ENCODE assay signal across 9 mouse cellular contexts in genomic region chr14:79106655-79107515, GRCm38 (mm10).
DNase-seq lines count a peak whose midpoint lies in the region; ATAC-seq and TF ChIP-seq lines count a peak whose summit lies in the region.
"Had no signal": no experiment of that assay in that cellular context is flagged by ENCODE, and none has a peak within 500 bp of the region (broad histone marks: within the 10 kb centered on the region; RNA-seq: fewer than 3 reads in every experiment).

No protein-coding gene starts in this region.

- WGBS in heart, embryonic 15.5 days, result 25% methylated on average over 14 of the region's 14 CpGs
- WGBS in liver, embryonic 11.5 days, result 36% methylated on average over 14 of the region's 14 CpGs
- WGBS in neural tube, embryonic 12.5 days, result 34% methylated on average over 14 of the region's 14 CpGs

- H3K36me3 ChIP-seq in CH12.LX (replicated peaks in 1 of 2; ENCODE audit: control insufficient read depth in 1 of 2, insufficient read depth in 1 of 2, low read length in 1 of 2), result peaks cover 4 to 38% of the 10 kb centered on the region in 2 experiments
- H3K36me3 ChIP-seq in heart, embryonic 15.5 days, result no peaks in the 10 kb centered on the region
- H3K36me3 ChIP-seq in liver, embryonic 11.5 days (ENCODE audit: control insufficient read depth, insufficient read depth, low read length), result no peaks in the 10 kb centered on the region
- no peaks in the 10 kb centered on the region for H3K36me3 ChIP-seq in neural tube, embryonic 12.5 days
- H3K36me3 ChIP-seq in testis, adult 2 months (ENCODE audit: control insufficient read depth, insufficient read depth, low read length), result no peaks in the 10 kb centered on the region

- DNase-seq in CH12.LX (ENCODE audit: extremely low read depth), result peak; percentile 73
- peak; percentile 28 for DNase-seq in c-Kit-negative CD71-positive TER-119-positive erythroid progenitor cells, embryonic 14.5 days (ENCODE audit: low read depth, low spot score)
- peak; percentile 72 for DNase-seq in fibroblast of lung, adult 2 months (ENCODE audit: low read depth)
- peak; percentile 85 for DNase-seq in kidney, postnatal 10 days
- peak; percentile 63 for DNase-seq in liver, embryonic 11.5 days (ENCODE audit: low spot score)

- TF ChIP-seq CTCF in CH12.LX (conservative IDR thresholded peaks at IDR 0.05 in 1 of 2, IDR thresholded peaks at IDR 0.05 in 1 of 2; ENCODE audit: low read depth in 2 of 2, low read length in 2 of 2), result peak; percentile 80 to 82
- peak; percentile 88 for TF ChIP-seq CTCF in testis, adult 2 months (IDR thresholded peaks at IDR 0.05; ENCODE audit: control insufficient read depth, insufficient read depth, insufficient replicate concordance, low read depth, low read length)

- H3K27me3 ChIP-seq in CH12.LX (replicated peaks), result no peaks in the 10 kb centered on the region
- H3K27me3 ChIP-seq in heart, embryonic 15.5 days, result no peaks in the 10 kb centered on the region
- H3K27me3 ChIP-seq in liver, embryonic 11.5 days (replicated peaks; ENCODE audit: control insufficient read depth, insufficient read depth, low read length), result no peaks in the 10 kb centered on the region
- H3K27me3 ChIP-seq in neural tube, embryonic 12.5 days (replicated peaks), result no peaks in the 10 kb centered on the region
- no peaks in the 10 kb centered on the region for H3K27me3 ChIP-seq in testis, adult 2 months (ENCODE audit: control insufficient read depth, insufficient read depth, low read length)
- H3K27me3 ChIP-seq: liver, embryonic 15.5 days had no signal

- in situ Hi-C loops in CH12.LX (cut with MboI; ENCODE audit: low pct_ligation_motif_present, low pct_unique_long_range_greater_than_20kb, low sequenced_read_pairs), result loop anchor here (5.0 to 10.0 kb wide), 2 partner anchors 252 to 430 kb away; no protein-coding TSS in a partner anchor

- no peak for TF ChIP-seq POLR2A in CH12.LX (IDR thresholded peaks at IDR 0.05; ENCODE audit: low read depth, low read length)
- no peak for TF ChIP-seq POLR2A in testis, adult 2 months (IDR thresholded peaks at IDR 0.05; ENCODE audit: control insufficient read depth, low read depth, low read length)

- H3K4me2 ChIP-seq in CH12.LX (ENCODE audit: insufficient read depth, low read depth, poor library complexity, severe bottlenecking), result no peak overlapping the region
- H3K4me2 ChIP-seq in heart, embryonic 15.5 days, result peak overlapping the region; percentile 36; the same call in 1 of the 2 replicates
- no peak overlapping the region for H3K4me2 ChIP-seq in liver, embryonic 11.5 days
- H3K4me2 ChIP-seq in neural tube, embryonic 12.5 days (replicated peaks), result no peak overlapping the region
- H3K4me2 ChIP-seq: liver, embryonic 15.5 days had no signal

- TF ChIP-seq EP300 in CH12.LX (IDR thresholded peaks at IDR 0.05; ENCODE audit: low read length), result no peak

- peak; percentile 86 for TF ChIP-seq RAD21 in CH12.LX (IDR thresholded peaks at IDR 0.05; ENCODE audit: low read depth, low read length)

- dilution Hi-C loops in CH12.LX (cut with MboI; ENCODE audit: extremely low pct_ligation_motif_present, extremely low pct_unique_long_range_greater_than_20kb, low sequenced_read_pairs), result no loop called here

- no peak overlapping the region for H3K9ac ChIP-seq in CH12.LX (ENCODE audit: insufficient read depth, low read depth)
- no peak overlapping the region for H3K9ac ChIP-seq in heart, embryonic 15.5 days
- H3K9ac ChIP-seq in liver, embryonic 11.5 days (ENCODE audit: low read depth, low read length), result no peak overlapping the region
- no peak overlapping the region for H3K9ac ChIP-seq in neural tube, embryonic 12.5 days
- H3K9ac ChIP-seq: liver, embryonic 15.5 days had no signal

- ATAC-seq in heart, embryonic 15.5 days (replicated peaks; ENCODE audit: insufficient number of reproducible peaks, insufficient read depth, low FRiP score, low read depth), result no peak; the same call in 1 of the 2 replicates
- ATAC-seq in liver, embryonic 11.5 days (replicated peaks; ENCODE audit: low FRiP score), result no peak
- ATAC-seq in neural tube, embryonic 12.5 days (ENCODE audit: low FRiP score, low read depth), result peak; percentile 67

- no peak overlapping the region for H3K27ac ChIP-seq in CH12.LX (ENCODE audit: insufficient read depth, low read depth)
- H3K27ac ChIP-seq in heart, embryonic 15.5 days, result no peak overlapping the region
- H3K27ac ChIP-seq in liver, embryonic 11.5 days (ENCODE audit: low read depth, low read length), result no peak overlapping the region
- no peak overlapping the region for H3K27ac ChIP-seq in neural tube, embryonic 12.5 days
- no peak overlapping the region for H3K27ac ChIP-seq in testis, adult 2 months (ENCODE audit: control insufficient read depth, insufficient read depth, low read depth, low read length)
- H3K27ac ChIP-seq: liver, embryonic 15.5 days had no signal

- H3K9me3 ChIP-seq in CH12.LX (replicated peaks; ENCODE audit: low read length), result peaks cover 6% of the 10 kb centered on the region
- H3K9me3 ChIP-seq in heart, embryonic 15.5 days (replicated peaks), result no peaks in the 10 kb centered on the region
- H3K9me3 ChIP-seq in liver, embryonic 11.5 days (ENCODE audit: control insufficient read depth, low read length), result no peaks in the 10 kb centered on the region
- no peaks in the 10 kb centered on the region for H3K9me3 ChIP-seq in neural tube, embryonic 12.5 days
- H3K9me3 ChIP-seq: liver, embryonic 15.5 days had no signal

- H3K79me2 ChIP-seq in CH12.LX (replicated peaks; ENCODE audit: control insufficient read depth, extremely low read depth, insufficient read depth, poor library complexity, severe bottlenecking), result no peaks in the 10 kb centered on the region

- H3K4me3 ChIP-seq in CH12.LX (replicated peaks in 1 of 3; ENCODE audit: low read depth in 2 of 3, low read length in 2 of 3, poor library complexity in 1 of 3), result no peak overlapping the region
- no peak overlapping the region for H3K4me3 ChIP-seq in heart, embryonic 15.5 days
- H3K4me3 ChIP-seq in liver, embryonic 11.5 days (ENCODE audit: low read depth, low read length), result no peak overlapping the region
- no peak overlapping the region for H3K4me3 ChIP-seq in neural tube, embryonic 12.5 days
- H3K4me3 ChIP-seq in testis, adult 2 months (ENCODE audit: control insufficient read depth, low read depth, low read length), result no peak overlapping the region; the same call in 1 of the 2 replicates
- H3K4me3 ChIP-seq: liver, embryonic 15.5 days had no signal

- peaks cover 0 to 9% of the 10 kb centered on the region in 2 experiments; a peak in 2 of 4 replicates for H3K4me1 ChIP-seq in CH12.LX (ENCODE audit: control insufficient read depth in 1 of 2, insufficient read depth in 2 of 2)
- peaks cover 17% of the 10 kb centered on the region; the same call in 1 of the 2 replicates for H3K4me1 ChIP-seq in heart, embryonic 15.5 days (replicated peaks)
- no peaks in the 10 kb centered on the region for H3K4me1 ChIP-seq in liver, embryonic 11.5 days (replicated peaks; ENCODE audit: control insufficient read depth, insufficient read depth, low read length)
- H3K4me1 ChIP-seq in neural tube, embryonic 12.5 days, result no peaks in the 10 kb centered on the region
- H3K4me1 ChIP-seq in testis, adult 2 months (ENCODE audit: control insufficient read depth, insufficient read depth, low read length), result no peaks in the 10 kb centered on the region
- H3K4me1 ChIP-seq: liver, embryonic 15.5 days had no signal

TF ChIP-seq in CH12.LX, 34 proteins besides CTCF, POLR2A, EP300 and RAD21:
- TF ChIP-seq BHLHE40 (IDR thresholded peaks at IDR 0.05; ENCODE audit: low read depth, low read length), result no peak
- TF ChIP-seq POLR2AphosphoS2 (IDR thresholded peaks at IDR 0.05; ENCODE audit: low read depth, low read length), result no peak
- peak; percentile 45 for TF ChIP-seq ZC3H11A (IDR thresholded peaks at IDR 0.05; ENCODE audit: low read depth, low read length)
- TF ChIP-seq SMC3 (IDR thresholded peaks at IDR 0.05; ENCODE audit: low read depth, low read length), result peak; percentile 89
- no peak for TF ChIP-seq MEF2A (IDR thresholded peaks at IDR 0.05; ENCODE audit: borderline replicate concordance, low read depth, low read length)
TF ChIP-seq in CH12.LX: peak in this region for 2.

Comparison
In these comparisons a context has a peak if more than half of its experiments do, and no peak if none do; other contexts are left out.
1. DNase-seq: peak in every context shown above with its lines; median percentile 85 in kidney, postnatal 10 days; 73 in CH12.LX; 72 in fibroblast of lung, adult 2 months; 63 in liver, embryonic 11.5 days; 28 in c-Kit-negative CD71-positive TER-119-positive erythroid progenitor cells, embryonic 14.5 days.